Comparison of ENCODE assay signal across 8 mouse cellular contexts in genomic region chr9:14750901-14751502, GRCm38 (mm10). TPM values are rescaled to one million over a fixed set of nuclear protein-coding genes. Genes with fewer than 3 reads are reported as not detected.
DNase-seq lines count a peak whose midpoint lies in the region; ATAC-seq and TF ChIP-seq lines count a peak whose summit lies in the region.
"Had no signal": no experiment of that assay in that cellular context is flagged by ENCODE, and none has a peak within 500 bp of the region (broad histone marks: within the 10 kb centered on the region; RNA-seq: fewer than 3 reads in every experiment).

No protein-coding gene starts in this region.

- H3K9ac ChIP-seq in ES-Bruce4 (ENCODE audit: low read depth, poor library complexity, severe bottlenecking) = peak overlapping the region; percentile 30; the same call in 1 of the 2 replicates
- H3K9ac ChIP-seq in forebrain, embryonic 15.5 days (replicated peaks) = peak overlapping the region; percentile 52
- peak overlapping the region; percentile 74 for H3K9ac ChIP-seq in limb, embryonic 12.5 days (replicated peaks)
- H3K9ac ChIP-seq in midbrain, postnatal 0 days (replicated peaks; ENCODE audit: low read length, poor library complexity, severe bottlenecking) = peak overlapping the region; percentile 61

- H3K27me3 ChIP-seq in C2C12 (ENCODE audit: control insufficient read depth, insufficient read depth, insufficient read length) (no peaks in the 10 kb centered on the region), ES-Bruce4 (ENCODE audit: control insufficient read depth, insufficient read depth, low read length, poor library complexity, severe bottlenecking) (peaks cover 2% of the 10 kb centered on the region; the same call in 1 of the 2 replicates)
- H3K27me3 ChIP-seq in forebrain, embryonic 15.5 days = peaks cover 3% of the 10 kb centered on the region; the same call in 1 of the 2 replicates
- H3K27me3 ChIP-seq in limb, embryonic 12.5 days = peaks cover 10% of the 10 kb centered on the region; the same call in 1 of the 2 replicates
- H3K27me3 ChIP-seq in midbrain, postnatal 0 days (ENCODE audit: insufficient read depth, low read length) = no peaks in the 10 kb centered on the region

- no peaks in the 10 kb centered on the region for H3K4me1 ChIP-seq in ES-Bruce4 (ENCODE audit: control insufficient read depth, insufficient read depth, low read length)
- H3K4me1 ChIP-seq in forebrain, embryonic 15.5 days = peaks cover 12% of the 10 kb centered on the region; the same call in 1 of the 2 replicates
- peaks cover 45% of the 10 kb centered on the region for H3K4me1 ChIP-seq in limb, embryonic 12.5 days (replicated peaks)
- H3K4me1 ChIP-seq in midbrain, postnatal 0 days (ENCODE audit: insufficient read depth, low read length) = no peaks in the 10 kb centered on the region

- H3ac ChIP-seq in C2C12 (ENCODE audit: control insufficient read depth, insufficient read length, low read depth) = peak overlapping the region; percentile 18

- H3K4me3 ChIP-seq in C2C12 (ENCODE audit: insufficient read depth, poor library complexity, severe bottlenecking) = no peak overlapping the region
- H3K4me3 ChIP-seq in ES-Bruce4 (ENCODE audit: low read depth, low read length) = peak overlapping the region; percentile 33
- H3K4me3 ChIP-seq in forebrain, embryonic 15.5 days = peak overlapping the region; percentile 50
- H3K4me3 ChIP-seq in limb, embryonic 12.5 days (replicated peaks) = peak overlapping the region; percentile 59
- H3K4me3 ChIP-seq in midbrain, postnatal 0 days (ENCODE audit: low read depth, low read length) = peak overlapping the region; percentile 46

- peak overlapping the region; percentile 75 for H3K4me2 ChIP-seq in forebrain, embryonic 15.5 days (replicated peaks)
- peak overlapping the region; percentile 94 for H3K4me2 ChIP-seq in limb, embryonic 12.5 days
- peak overlapping the region; percentile 92 for H3K4me2 ChIP-seq in midbrain, postnatal 0 days (ENCODE audit: low read depth, low read length, poor library complexity, severe bottlenecking)

- no peak for TF ChIP-seq POLR2A in ES-Bruce4 (IDR thresholded peaks at IDR 0.05; ENCODE audit: insufficient read depth, low read length)

- no peaks in the 10 kb centered on the region for H3K79me3 ChIP-seq in C2C12 (ENCODE audit: low read depth)

- TF ChIP-seq EP300 in ES-Bruce4 (IDR thresholded peaks at IDR 0.05; ENCODE audit: insufficient read depth, low read depth, low read length) = no peak

- DNase-seq in midbrain, postnatal 0 days (ENCODE audit: low spot score) = no peak
- no peak for DNase-seq in B cell, adult 2 months
- DNase-seq in layer of hippocampus, postnatal 36 days = no peak

- H3K79me2 ChIP-seq in C2C12 (ENCODE audit: control insufficient read depth, insufficient read depth) = no peaks in the 10 kb centered on the region

- TF ChIP-seq CTCF in C2C12 (IDR thresholded peaks at IDR 0.05; ENCODE audit: control insufficient read depth, insufficient read depth, insufficient read length) = no peak
- TF ChIP-seq CTCF in ES-Bruce4 (IDR thresholded peaks at IDR 0.05; ENCODE audit: low read depth, low read length) = no peak
- TF ChIP-seq CTCF in midbrain, postnatal 0 days (IDR thresholded peaks at IDR 0.05) = no peak

- no peaks in the 10 kb centered on the region for H3K36me3 ChIP-seq in C2C12 (ENCODE audit: control insufficient read depth, insufficient read depth)
- H3K36me3 ChIP-seq in ES-Bruce4 (ENCODE audit: control insufficient read depth, insufficient read depth, low read length, poor library complexity, severe bottlenecking) = no peaks in the 10 kb centered on the region
- no peaks in the 10 kb centered on the region for H3K36me3 ChIP-seq in forebrain, embryonic 15.5 days
- H3K36me3 ChIP-seq in limb, embryonic 12.5 days = no peaks in the 10 kb centered on the region
- no peaks in the 10 kb centered on the region for H3K36me3 ChIP-seq in midbrain, postnatal 0 days (ENCODE audit: insufficient read depth, low read length)

- ATAC-seq in forebrain, embryonic 15.5 days (replicated peaks) = peak; percentile 55
- peak; percentile 60 for ATAC-seq in limb, embryonic 12.5 days (ENCODE audit: insufficient number of reproducible peaks, insufficient read depth, low FRiP score, low TSS enrichment, low read depth)
- peak; percentile 11; the same call in 1 of the 2 replicates for ATAC-seq in midbrain, postnatal 0 days (ENCODE audit: low FRiP score)

- no peak overlapping the region for H3K27ac ChIP-seq in ES-Bruce4 (ENCODE audit: insufficient read depth, low read length)
- H3K27ac ChIP-seq in forebrain, embryonic 15.5 days (replicated peaks) = no peak overlapping the region
- 0 out of 2 replicates have a peak overlapping the region, but pooled peaks have one; percentile 17 for H3K27ac ChIP-seq in limb, embryonic 12.5 days
- H3K27ac ChIP-seq in midbrain, postnatal 0 days (ENCODE audit: low read depth, low read length) = no peak overlapping the region

- H3K9me3 ChIP-seq in ES-Bruce4 (replicated peaks; ENCODE audit: control insufficient read depth, insufficient read depth, low read length, poor library complexity, severe bottlenecking) = no peaks in the 10 kb centered on the region
- no peaks in the 10 kb centered on the region for H3K9me3 ChIP-seq in forebrain, embryonic 15.5 days
- H3K9me3 ChIP-seq in limb, embryonic 12.5 days = no peaks in the 10 kb centered on the region
- H3K9me3 ChIP-seq in midbrain, postnatal 0 days (ENCODE audit: low read length) = no peaks in the 10 kb centered on the region

- 52% methylated on average over 42 of the region's 42 CpGs for WGBS in forebrain, embryonic 15.5 days
- WGBS in limb, embryonic 12.5 days = 58% methylated on average over 42 of the region's 42 CpGs
- WGBS in midbrain, postnatal 0 days = 58% methylated on average over 42 of the region's 42 CpGs

TF ChIP-seq in C2C12, 6 proteins besides CTCF, POLR2A, EP300 and RAD21:
- TF ChIP-seq MAX (IDR thresholded peaks at IDR 0.05) (no peak), CEBPB (IDR thresholded peaks at IDR 0.05; ENCODE audit: low read depth) (no peak), USF1 (IDR thresholded peaks at IDR 0.05; ENCODE audit: low read depth) (no peak), MYOG (IDR thresholded peaks at IDR 0.05; ENCODE audit: control insufficient read depth, extremely low read depth, insufficient read length) (no peak), MYOD1 (IDR thresholded peaks at IDR 0.05; ENCODE audit: control insufficient read depth, insufficient read length, low read depth) (no peak), FOSL1 (IDR thresholded peaks at IDR 0.05; ENCODE audit: insufficient read depth, low read length, poor library complexity, severe bottlenecking) (no peak)

RNA-seq across cellular contexts. Expression of gene Fut4, which starts 1.2 kb away (rescaled TPM):
- 0.49 TPM for polyA plus RNA-seq in C2C12 (2012; fragmentation: generic; extraction: Trizol)
- 2.1 TPM in 2 replicates for polyA plus RNA-seq in ES-Bruce4 (2011; ENCODE audit: insufficient read depth, insufficient read length, low read depth, missing spikeins)
- polyA plus RNA-seq in forebrain, embryonic 15.5 days (2015; fragmentation: Nextera tagmentation; extraction: Ambion mirVana) = 0.70 and 0.94 TPM in 2 replicates
- polyA plus RNA-seq in limb, embryonic 12.5 days (2016; fragmentation: Nextera tagmentation; extraction: Ambion mirVana) = 5.4 and 6.4 TPM in 2 replicates
- total RNA-seq in midbrain, postnatal 0 days (2014; rRNA removed) = 3.0 and 3.6 TPM in 2 replicates
- 0.68 and 0.74 TPM in 2 replicates for polyA plus RNA-seq in midbrain, postnatal 0 days (2015; fragmentation: Nextera tagmentation; extraction: Ambion mirVana)
- total RNA-seq in layer of hippocampus, postnatal 36 days (2021) = under 1 TPM; 0.15 to 0.18 TPM

RNA-seq across cellular contexts. Expression of gene Piwil4, which starts 10.5 kb away (rescaled TPM):
- polyA plus RNA-seq in C2C12 (2012; fragmentation: generic; extraction: Trizol) = 0.23 TPM
- polyA plus RNA-seq in ES-Bruce4 (2011; ENCODE audit: insufficient read depth, insufficient read length, low read depth, missing spikeins) = not detected in 2 replicates
- polyA plus RNA-seq in forebrain, embryonic 15.5 days (2015; fragmentation: Nextera tagmentation; extraction: Ambion mirVana) = 0.17 and 0.18 TPM in 2 replicates
- polyA plus RNA-seq in limb, embryonic 12.5 days (2016; fragmentation: Nextera tagmentation; extraction: Ambion mirVana) = 0.18 TPM in 1 of 2 replicates, not detected in the other
- 0.94 and 1.3 TPM in 2 replicates for total RNA-seq in midbrain, postnatal 0 days (2014; rRNA removed)
- polyA plus RNA-seq in midbrain, postnatal 0 days (2015; fragmentation: Nextera tagmentation; extraction: Ambion mirVana) = 0.49 and 0.55 TPM in 2 replicates
- total RNA-seq in layer of hippocampus, postnatal 36 days (2021) = not detected
- total RNA-seq: common myeloid progenitor, adult 5-6 weeks had no signal

RNA-seq across cellular contexts. Expression of gene 1700012B09Rik, which starts 19.8 kb away (rescaled TPM):
- polyA plus RNA-seq in C2C12 (2012; fragmentation: generic; extraction: Trizol) (8.7 TPM), ES-Bruce4 (2011; ENCODE audit: insufficient read depth, insufficient read length, low read depth, missing spikeins) (not detected in 2 replicates)
- polyA plus RNA-seq in forebrain, embryonic 15.5 days (2015; fragmentation: Nextera tagmentation; extraction: Ambion mirVana) = 2.9 and 4.5 TPM in 2 replicates
- polyA plus RNA-seq in limb, embryonic 12.5 days (2016; fragmentation: Nextera tagmentation; extraction: Ambion mirVana) = not detected in 2 replicates
- 6.2 TPM in 1 of 2 replicates, not detected in the other for total RNA-seq in midbrain, postnatal 0 days (2014; rRNA removed)
- polyA plus RNA-seq in midbrain, postnatal 0 days (2015; fragmentation: Nextera tagmentation; extraction: Ambion mirVana) = 3.9 and 4.4 TPM in 2 replicates
- total RNA-seq in layer of hippocampus, postnatal 36 days (2021) = not detected

RNA-seq across cellular contexts. Expression of gene Mre11a, which starts 33.5 kb away (rescaled TPM):
- polyA plus RNA-seq in C2C12 (2012; fragmentation: generic; extraction: Trizol) (16.2 TPM), ES-Bruce4 (2011; ENCODE audit: insufficient read depth, insufficient read length, low read depth, missing spikeins) (138 and 142 TPM in 2 replicates)
- polyA plus RNA-seq in forebrain, embryonic 15.5 days (2015; fragmentation: Nextera tagmentation; extraction: Ambion mirVana) = 14.8 and 17.1 TPM in 2 replicates
- 34.3 and 35.9 TPM in 2 replicates for polyA plus RNA-seq in limb, embryonic 12.5 days (2016; fragmentation: Nextera tagmentation; extraction: Ambion mirVana)
- total RNA-seq in midbrain, postnatal 0 days (2014; rRNA removed) = 6.7 and 19.3 TPM in 2 replicates
- 5.9 and 7.2 TPM in 2 replicates for polyA plus RNA-seq in midbrain, postnatal 0 days (2015; fragmentation: Nextera tagmentation; extraction: Ambion mirVana)
- total RNA-seq in layer of hippocampus, postnatal 36 days (2021) = 10 to 100 TPM; 13.6 to 14.6 TPM

RNA-seq across cellular contexts. Expression of gene Ankrd49, which starts 33.7 kb away (rescaled TPM):
- polyA plus RNA-seq in C2C12 (2012; fragmentation: generic; extraction: Trizol) (7.6 TPM), ES-Bruce4 (2011; ENCODE audit: insufficient read depth, insufficient read length, low read depth, missing spikeins) (26.8 and 26.9 TPM in 2 replicates)
- polyA plus RNA-seq in forebrain, embryonic 15.5 days (2015; fragmentation: Nextera tagmentation; extraction: Ambion mirVana) = 43.0 and 47.3 TPM in 2 replicates
- 43.9 and 46.0 TPM in 2 replicates for polyA plus RNA-seq in limb, embryonic 12.5 days (2016; fragmentation: Nextera tagmentation; extraction: Ambion mirVana)
- 12.1 and 18.5 TPM in 2 replicates for total RNA-seq in midbrain, postnatal 0 days (2014; rRNA removed)
- polyA plus RNA-seq in midbrain, postnatal 0 days (2015; fragmentation: Nextera tagmentation; extraction: Ambion mirVana) = 21.6 and 22.1 TPM in 2 replicates
- 10 to 100 TPM; 12.7 to 19.6 TPM for total RNA-seq in layer of hippocampus, postnatal 36 days (2021)
